Mouse (Mus musculus): Measurements from ENCODE around the gene Gpc6.

Gene Gpc6

DNA sequence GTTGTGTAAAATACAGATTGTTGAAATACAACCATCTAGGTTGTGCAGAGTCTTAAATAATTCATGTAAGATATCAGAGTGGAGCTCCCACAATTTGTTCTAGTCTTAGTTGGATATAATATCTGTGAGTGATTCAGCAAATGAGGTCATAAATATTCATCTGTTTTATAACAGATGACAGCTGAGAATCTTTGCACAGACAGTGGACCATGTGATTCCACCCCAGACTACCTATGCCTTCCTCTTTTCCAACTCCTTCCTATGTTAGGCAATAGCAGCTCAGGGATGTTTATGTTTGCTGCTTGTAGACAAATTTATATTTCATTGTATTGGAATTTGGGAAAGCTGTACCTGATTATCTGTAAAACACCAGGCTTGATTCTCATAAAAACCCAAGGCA, 32.0 kb downstream of the Gpc6 start:
- no peak for DNase-seq

- no peak for DNase-seq
These were observed 39.7 kb downstream of the Gpc6 start for GRCm38 (mm10) chr14:116964837-116965236.

- DNase-seq: no peak
These were observed 49.6 kb downstream of the Gpc6 start for GRCm38 (mm10) chr14:116974708-116975107.

- no peak for DNase-seq
These were observed 50.1 kb downstream of the Gpc6 start for GRCm38 (mm10) chr14:116975224-116975623.

DNA sequence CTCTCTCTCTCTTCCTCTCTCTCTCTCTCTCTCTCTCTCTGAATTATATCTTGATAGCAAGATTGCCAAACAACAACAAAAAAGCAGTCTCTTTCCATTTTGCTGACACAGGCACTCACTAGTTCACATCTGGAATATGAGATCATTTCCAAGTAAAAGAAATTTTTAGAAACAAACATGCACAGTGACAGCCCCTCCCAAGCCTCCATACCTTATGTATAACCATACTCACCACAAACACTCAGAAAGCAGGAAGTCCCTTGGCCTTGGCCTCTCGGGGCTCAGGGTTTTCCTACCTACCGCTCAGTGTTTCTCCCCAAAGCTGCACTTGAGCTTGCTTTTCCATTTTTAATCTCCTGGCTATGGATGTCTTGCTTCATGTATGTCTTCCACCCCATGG, 52.1 kb downstream of the Gpc6 start:
- no peak for DNase-seq

DNA sequence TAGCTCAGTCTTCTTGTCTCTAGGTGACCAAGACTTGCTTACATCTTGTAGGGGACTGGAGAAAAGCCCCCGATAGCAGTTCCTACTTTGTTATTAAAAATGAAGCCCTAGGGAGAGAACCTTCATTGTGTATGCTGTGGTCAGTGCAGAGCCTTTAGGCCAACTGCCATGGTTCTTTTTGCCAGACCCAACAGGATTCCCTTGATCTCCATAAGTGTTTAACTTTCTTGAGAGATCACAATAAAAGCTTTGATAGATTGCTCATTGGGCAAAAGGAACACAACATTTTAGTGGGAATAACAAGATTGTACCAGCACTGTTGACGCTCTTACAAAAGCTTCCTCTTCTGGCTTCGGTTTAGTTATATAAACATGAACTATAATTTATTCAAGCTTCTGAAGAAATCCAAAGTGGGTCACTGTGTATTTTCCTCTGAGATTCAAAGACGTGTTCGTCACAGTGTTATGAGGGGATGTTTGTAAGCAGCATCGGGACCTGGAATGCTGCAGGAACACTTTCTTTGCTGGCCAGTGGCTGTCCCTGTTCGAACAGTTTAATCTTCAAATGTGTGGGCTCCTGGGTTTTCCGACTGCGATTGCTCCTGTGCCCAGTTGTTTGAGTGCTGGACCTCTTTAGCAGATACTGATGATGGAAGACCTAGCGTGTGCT, 54.7 kb downstream of the Gpc6 start:
- DNase-seq: no peak

DNA sequence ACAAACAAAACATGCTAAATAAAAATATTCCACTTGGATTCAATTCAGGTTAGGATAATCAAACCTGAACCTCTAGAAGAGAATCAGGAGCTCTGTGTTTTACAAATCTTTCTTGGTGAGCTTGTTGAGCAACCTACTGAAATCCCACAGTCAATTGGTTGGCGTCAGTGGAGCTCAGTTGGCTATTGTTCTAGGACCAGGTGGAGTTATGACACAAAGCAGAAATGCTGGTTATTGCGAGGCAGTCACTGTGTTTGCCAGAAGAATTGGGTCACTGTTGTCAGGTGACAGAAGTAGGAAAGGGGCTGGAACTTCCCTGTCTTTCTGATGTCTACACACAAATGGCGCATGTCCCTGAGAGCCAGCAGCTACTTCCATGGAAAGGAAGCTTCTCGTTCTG, 56.6 kb downstream of the Gpc6 start:
- DNase-seq: no peak

- DNase-seq: no peak
These were observed 62.2 kb downstream of the Gpc6 start for GRCm38 (mm10) chr14:116987341-116987740.

DNA sequence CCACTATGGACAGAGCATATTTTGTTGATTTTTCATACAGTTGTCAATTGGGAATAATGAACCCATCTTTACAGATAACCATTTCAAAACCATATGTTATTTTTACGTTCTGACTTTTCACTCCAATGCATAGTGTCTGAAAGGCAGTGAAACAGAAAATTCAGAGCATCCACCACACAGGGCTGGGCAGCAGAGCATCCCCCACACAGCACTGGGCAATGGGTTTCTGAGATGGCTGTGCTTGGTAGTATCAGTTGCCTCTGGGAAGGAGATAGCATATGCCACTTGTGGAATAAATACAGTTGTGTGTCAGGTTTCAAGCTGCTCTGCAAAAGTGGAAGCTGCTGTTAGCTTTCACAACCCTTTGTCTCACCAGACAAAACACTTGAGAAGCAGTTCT, 75.3 kb downstream of the Gpc6 start:
- DNase-seq: no peak

- DNase-seq: no peak
These were observed 77.2 kb downstream of the Gpc6 start for GRCm38 (mm10) chr14:117002313-117002712.

DNA sequence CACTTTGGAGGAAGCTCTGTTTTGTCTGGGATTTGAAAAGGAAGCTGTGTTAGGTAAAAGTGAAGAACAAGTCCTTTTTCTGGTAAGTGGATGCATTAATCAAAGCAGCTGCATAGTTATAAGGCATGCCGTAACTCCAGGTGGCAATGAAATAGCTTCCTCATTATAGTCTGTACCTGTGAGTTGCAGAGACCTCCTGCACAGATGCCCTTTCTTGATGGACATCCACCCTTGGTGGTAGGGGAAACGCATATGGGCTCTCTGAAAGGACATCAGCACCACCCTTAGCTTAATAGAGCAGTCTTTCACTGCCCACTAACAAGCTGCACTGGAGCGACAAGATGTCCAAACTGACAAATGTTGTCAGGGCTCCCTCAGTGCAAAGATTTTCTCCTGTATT, 83.7 kb downstream of the Gpc6 start:
- no peak for DNase-seq

GRCm38 (mm10) chr14:117012969-117013368, 87.9 kb downstream of the Gpc6 start:
- DNase-seq: no peak

GRCm38 (mm10) chr14:117013554-117014117, 88.5 kb downstream of the Gpc6 start:
- DNase-seq: no peak

DNA sequence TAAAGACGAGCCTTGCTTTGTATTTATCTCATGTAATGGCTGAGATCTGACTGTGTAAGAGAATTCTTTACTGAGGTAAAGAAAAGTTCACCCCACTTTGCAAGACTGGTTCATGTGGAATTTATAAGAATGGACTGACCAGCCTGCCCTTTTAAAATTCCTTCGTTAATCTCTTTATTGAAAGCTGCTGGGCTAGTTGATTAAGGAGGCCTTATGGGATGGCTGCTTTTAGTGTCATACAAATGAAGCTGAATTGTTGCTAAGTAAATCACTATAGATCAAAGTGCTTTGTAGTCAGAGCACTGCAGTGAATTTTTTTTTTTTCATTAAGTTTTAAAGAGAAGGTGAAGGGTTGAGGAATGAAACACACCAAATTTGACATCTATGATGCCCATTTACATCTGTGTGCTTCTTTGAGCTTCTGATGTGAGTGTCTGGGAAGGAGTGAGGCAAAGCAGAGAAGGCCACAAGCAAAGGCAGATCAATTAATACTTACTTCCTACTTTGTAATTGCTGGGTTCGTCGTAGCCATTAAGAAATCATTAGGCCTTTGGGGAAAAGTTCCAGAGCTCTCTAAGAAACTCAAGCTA, 90.3 kb downstream of the Gpc6 start:
- no peak for DNase-seq

GRCm38 (mm10) chr14:117022180-117022799, 97.2 kb downstream of the Gpc6 start:
- no peak for DNase-seq

DNA sequence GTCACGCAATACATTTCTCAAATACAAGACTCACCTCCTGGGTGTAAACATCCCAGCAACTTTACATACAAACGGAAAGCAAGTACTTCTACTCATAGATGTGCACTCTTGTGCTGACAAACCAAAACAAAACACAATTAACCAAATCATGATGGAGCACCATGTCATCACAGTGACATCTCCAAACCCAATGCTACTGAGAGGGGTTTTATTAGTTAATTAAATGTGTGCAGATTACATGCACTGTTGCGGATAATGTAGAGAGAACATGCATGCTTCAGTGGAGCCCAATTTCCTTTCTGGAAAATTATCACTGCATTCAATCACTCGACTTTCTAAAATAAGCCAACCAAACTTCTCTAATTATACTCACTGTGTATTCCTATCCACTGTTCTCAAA, 109.0 kb downstream of the Gpc6 start:
- DNase-seq: no peak

DNA sequence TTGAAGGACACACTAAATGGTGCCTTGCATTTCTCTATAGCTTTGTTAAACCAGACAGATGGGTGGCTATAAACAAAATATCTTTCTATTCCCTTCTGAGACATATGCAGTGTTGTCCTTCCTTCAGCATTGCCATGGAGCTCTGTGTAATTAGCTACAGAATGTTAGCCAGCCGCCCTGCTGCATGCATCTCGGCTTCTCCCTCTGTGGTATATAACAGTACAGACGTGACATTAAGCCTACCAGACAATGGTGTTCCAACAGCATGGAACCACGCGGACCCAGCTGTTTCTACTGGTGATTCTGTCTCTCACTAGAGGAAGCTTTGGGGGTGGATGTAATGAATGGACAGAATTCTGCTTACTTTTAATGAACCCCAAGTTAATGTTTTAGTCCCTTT, 115.9 kb downstream of the Gpc6 start:
- no peak for DNase-seq

GRCm38 (mm10) chr14:117048951-117049350, 123.8 kb downstream of the Gpc6 start:
- no peak for DNase-seq

GRCm38 (mm10) chr14:117050877-117051276, 125.8 kb downstream of the Gpc6 start:
- no peak for DNase-seq

- DNase-seq: no peak
These were observed 128.2 kb downstream of the Gpc6 start for GRCm38 (mm10) chr14:117053361-117053760.

DNA sequence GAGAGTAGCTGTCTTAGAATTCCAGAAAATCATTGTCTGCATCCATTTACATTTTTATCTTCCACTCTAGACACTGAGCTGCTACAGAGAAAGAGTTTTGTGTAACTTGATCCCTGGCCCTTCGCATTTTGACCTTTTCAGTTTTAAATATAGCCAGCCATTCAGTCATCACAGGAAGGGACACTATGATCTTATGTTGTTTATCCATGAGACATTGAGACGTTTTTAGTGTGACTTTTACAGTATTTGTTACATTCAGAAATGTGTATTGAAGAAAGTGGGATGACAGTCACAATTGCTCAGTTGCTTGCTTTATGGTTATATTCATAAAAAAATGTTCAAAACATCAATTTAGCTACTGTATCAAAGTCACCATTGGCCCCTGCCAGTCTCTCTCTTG, 130.0 kb downstream of the Gpc6 start:
- DNase-seq: no peak

- DNase-seq: no peak
These were observed 136.0 kb downstream of the Gpc6 start for GRCm38 (mm10) chr14:117061078-117061477.

- no peak for DNase-seq
These were observed 136.4 kb downstream of the Gpc6 start for GRCm38 (mm10) chr14:117061527-117061926.

- DNase-seq: no peak
These were observed 143.1 kb downstream of the Gpc6 start for GRCm38 (mm10) chr14:117068179-117068578.

Measured in kidney, adult 18-20 months (tissue).